Comparison of ENCODE assay signal across 8 mouse cellular contexts in genomic region chr11:18877626-18878011, GRCm38 (mm10).
A peak's percentile ranks its signal among the peaks of the same experiment; 100 is the strongest.
DNase-seq lines count a peak whose midpoint lies in the region; ATAC-seq and TF ChIP-seq lines count a peak whose summit lies in the region.

No protein-coding gene starts in this region.

- H3K9me3 ChIP-seq in hindbrain, postnatal 0 days (ENCODE audit: low read length), result no peaks in the 10 kb centered on the region
- H3K9me3 ChIP-seq in liver, embryonic 11.5 days (ENCODE audit: control insufficient read depth, low read length), result no peaks in the 10 kb centered on the region
- H3K9me3 ChIP-seq in midbrain, postnatal 0 days (ENCODE audit: low read length), result no peaks in the 10 kb centered on the region

- TF ChIP-seq CTCF in hindbrain, postnatal 0 days (IDR thresholded peaks at IDR 0.05; ENCODE audit: low read depth), result peak; percentile 56
- peak; percentile 69 for TF ChIP-seq CTCF in midbrain, postnatal 0 days (IDR thresholded peaks at IDR 0.05)

- DNase-seq in right cerebral cortex, adult 18-20 months, result peak; percentile 27
- no peak for DNase-seq in right cerebral cortex, postnatal 36 days (ENCODE audit: low spot score in 2 of 2)
- peak; percentile 86 to 89 for DNase-seq in cerebellum, postnatal 14 days
- DNase-seq in gastrocnemius, postnatal 10 days, result peak; percentile 59
- peak; percentile 92 for DNase-seq in hindbrain, postnatal 0 days (ENCODE audit: low spot score)
- peak; percentile 80 for DNase-seq in liver, embryonic 11.5 days (ENCODE audit: low spot score)
- DNase-seq in midbrain, postnatal 0 days (ENCODE audit: low spot score), result peak; percentile 93
- DNase-seq in urinary bladder, postnatal 14 days (ENCODE audit: low spot score), result peak; percentile 71

- H3K27me3 ChIP-seq in hindbrain, postnatal 0 days (ENCODE audit: insufficient read depth, low read length), result no peaks in the 10 kb centered on the region
- H3K27me3 ChIP-seq in liver, embryonic 11.5 days (replicated peaks; ENCODE audit: control insufficient read depth, insufficient read depth, low read length), result peaks cover 37% of the 10 kb centered on the region
- H3K27me3 ChIP-seq in midbrain, postnatal 0 days (ENCODE audit: insufficient read depth, low read length), result peaks cover 14% of the 10 kb centered on the region

- peak; percentile 89 for ATAC-seq in hindbrain, postnatal 0 days
- ATAC-seq in liver, embryonic 11.5 days (replicated peaks; ENCODE audit: low FRiP score), result peak; percentile 76
- ATAC-seq in midbrain, postnatal 0 days (ENCODE audit: low FRiP score), result peak; percentile 83

- H3K9ac ChIP-seq in hindbrain, postnatal 0 days (replicated peaks; ENCODE audit: low read length), result peak overlapping the region; percentile 50
- peak overlapping the region; percentile 59 for H3K9ac ChIP-seq in liver, embryonic 11.5 days (ENCODE audit: low read depth, low read length)
- no peak overlapping the region for H3K9ac ChIP-seq in midbrain, postnatal 0 days (replicated peaks; ENCODE audit: low read length, poor library complexity, severe bottlenecking)

- H3K4me1 ChIP-seq in hindbrain, postnatal 0 days (ENCODE audit: insufficient read depth, low read length), result peaks cover 9% of the 10 kb centered on the region
- H3K4me1 ChIP-seq in liver, embryonic 11.5 days (replicated peaks; ENCODE audit: control insufficient read depth, insufficient read depth, low read length), result peaks cover 14% of the 10 kb centered on the region
- no peaks in the 10 kb centered on the region for H3K4me1 ChIP-seq in midbrain, postnatal 0 days (ENCODE audit: insufficient read depth, low read length)

- H3K4me3 ChIP-seq in hindbrain, postnatal 0 days (ENCODE audit: low read length), result peak overlapping the region; percentile 41
- H3K4me3 ChIP-seq in liver, embryonic 11.5 days (ENCODE audit: low read depth, low read length), result peak overlapping the region; percentile 43
- H3K4me3 ChIP-seq in midbrain, postnatal 0 days (ENCODE audit: low read depth, low read length), result peak overlapping the region; percentile 41

- under 1% methylated on average over 23 of the region's 27 CpGs for WGBS in hindbrain, postnatal 0 days
- WGBS in liver, embryonic 11.5 days, result 0% methylated on average over 25 of the region's 27 CpGs
- WGBS in midbrain, postnatal 0 days, result 0% methylated on average over 23 of the region's 27 CpGs

- no peaks in the 10 kb centered on the region; the same call in 1 of the 2 replicates for H3K36me3 ChIP-seq in hindbrain, postnatal 0 days (ENCODE audit: insufficient read depth, low read length)
- no peaks in the 10 kb centered on the region for H3K36me3 ChIP-seq in liver, embryonic 11.5 days (ENCODE audit: control insufficient read depth, insufficient read depth, low read length)
- H3K36me3 ChIP-seq in midbrain, postnatal 0 days (ENCODE audit: insufficient read depth, low read length), result no peaks in the 10 kb centered on the region

- peak overlapping the region; percentile 82 for H3K4me2 ChIP-seq in hindbrain, postnatal 0 days (ENCODE audit: low read depth, low read length)
- H3K4me2 ChIP-seq in liver, embryonic 11.5 days, result peak overlapping the region; percentile 81
- peak overlapping the region; percentile 87 for H3K4me2 ChIP-seq in midbrain, postnatal 0 days (ENCODE audit: low read depth, low read length, poor library complexity, severe bottlenecking)

- peak overlapping the region; percentile 87 for H3K27ac ChIP-seq in hindbrain, postnatal 0 days
- H3K27ac ChIP-seq in liver, embryonic 11.5 days (ENCODE audit: low read depth, low read length), result peak overlapping the region; percentile 85
- 0 out of 2 replicates have a peak overlapping the region, but pooled peaks have one; percentile 12 for H3K27ac ChIP-seq in midbrain, postnatal 0 days (ENCODE audit: low read depth, low read length)

Comparison
In these comparisons a context has a peak if more than half of its experiments do, and no peak if none do; other contexts are left out.
1. DNase-seq: peak in right cerebral cortex, adult 18-20 months (single experiment), cerebellum, postnatal 14 days (2 of 2), gastrocnemius, postnatal 10 days (single experiment), hindbrain, postnatal 0 days (single experiment), liver, embryonic 11.5 days (single experiment), midbrain, postnatal 0 days (single experiment) and urinary bladder, postnatal 14 days (single experiment); none in right cerebral cortex, postnatal 36 days (0 of 2).
2. H3K27ac ChIP-seq: peak in every context shown above with its lines; median percentile 87 in hindbrain, postnatal 0 days; 85 in liver, embryonic 11.5 days; 12 in midbrain, postnatal 0 days.
3. Peak in every context shown above with its lines, with median percentiles within 50 percentile points of each other: ATAC-seq, H3K4me2 ChIP-seq and H3K4me3 ChIP-seq.